ENCODE assay signal across 15 mouse cellular contexts in the genomic region with DNA sequence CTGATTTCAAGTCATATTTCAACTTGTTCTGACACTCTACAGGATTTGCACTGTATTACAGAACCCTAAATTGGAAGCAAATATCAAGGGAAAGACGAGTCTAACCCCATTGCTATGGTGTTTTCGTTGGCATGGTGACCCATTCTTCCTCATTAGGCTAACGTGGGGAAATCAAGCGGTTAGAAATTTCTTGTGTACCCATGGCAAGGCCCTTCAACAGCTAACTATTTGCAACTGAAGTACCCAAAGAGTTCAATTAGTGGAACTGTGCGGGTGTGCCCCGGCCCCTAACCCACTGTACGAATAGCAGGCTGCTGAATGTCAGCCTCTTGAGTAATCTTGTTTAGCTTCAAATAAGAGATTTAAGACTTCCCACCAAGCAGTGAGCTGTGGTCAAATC.
DNase-seq lines count a peak whose midpoint lies in the region; ATAC-seq and TF ChIP-seq lines count a peak whose summit lies in the region.
"Had no signal": no experiment of that assay in that cellular context is flagged by ENCODE, and none has a peak within 500 bp of the region (broad histone marks: within the 10 kb centered on the region; RNA-seq: fewer than 3 reads in every experiment).

No protein-coding gene starts in this region.

- H3K4me3 ChIP-seq in midbrain, embryonic 14.5 days (replicated peaks; ENCODE audit: low read depth, low read length), result no peak overlapping the region
- no peak overlapping the region for H3K4me3 ChIP-seq in intestine, embryonic 16.5 days (ENCODE audit: low read length)
- H3K4me3 ChIP-seq in intestine, postnatal 0 days (ENCODE audit: low read depth, low read length), result no peak overlapping the region
- H3K4me3 ChIP-seq: erythroblast, embryonic 14.5 days had no signal

- DNase-seq in MN1 (ENCODE audit: low spot score) (peak; percentile 42), adipocyte (ENCODE audit: low spot score) (no peak)
- DNase-seq in embryo, embryonic 11.5 days (ENCODE audit: low read depth, low spot score), result peak; percentile 8
- DNase-seq in forelimb bud, embryonic 11.5 days (ENCODE audit: low read depth, low spot score), result peak; percentile 39
- DNase-seq in midbrain, embryonic 14.5 days, result peak; percentile 41
- no peak for DNase-seq in heart, adult 11 months
- DNase-seq: adrenal gland, postnatal 36 days; cerebellum, adult 11-12 months; gastrocnemius, postnatal 25 days; kidney, postnatal 14 days; thymus, postnatal 14 days had no signal

- H3K27me3 ChIP-seq in midbrain, embryonic 14.5 days (ENCODE audit: control insufficient read depth, insufficient read depth, low read length), result no peaks in the 10 kb centered on the region
- H3K27me3 ChIP-seq in intestine, embryonic 16.5 days (replicated peaks; ENCODE audit: control insufficient read depth, insufficient read depth, low read length), result no peaks in the 10 kb centered on the region
- no peaks in the 10 kb centered on the region for H3K27me3 ChIP-seq in intestine, postnatal 0 days (replicated peaks; ENCODE audit: control insufficient read depth, insufficient read depth, low read length)

- H3K4me1 ChIP-seq in midbrain, embryonic 14.5 days (ENCODE audit: control insufficient read depth, insufficient read depth, low read length), result peaks cover 9% of the 10 kb centered on the region; the same call in 1 of the 2 replicates
- no peaks in the 10 kb centered on the region for H3K4me1 ChIP-seq in intestine, embryonic 16.5 days (ENCODE audit: control insufficient read depth, insufficient read depth, low read length)
- H3K4me1 ChIP-seq in intestine, postnatal 0 days (replicated peaks; ENCODE audit: control insufficient read depth, insufficient read depth, low read length), result no peaks in the 10 kb centered on the region

- no peak for TF ChIP-seq CTCF in intestine, postnatal 0 days (IDR thresholded peaks at IDR 0.05; ENCODE audit: low read depth)

- no peaks in the 10 kb centered on the region for H3K9me3 ChIP-seq in midbrain, embryonic 14.5 days (ENCODE audit: control insufficient read depth, low read length)
- H3K9me3 ChIP-seq in intestine, embryonic 16.5 days (ENCODE audit: control insufficient read depth, low read length), result no peaks in the 10 kb centered on the region
- H3K9me3 ChIP-seq in intestine, postnatal 0 days (ENCODE audit: control insufficient read depth), result no peaks in the 10 kb centered on the region

- H3K4me2 ChIP-seq in midbrain, embryonic 14.5 days (ENCODE audit: low read length), result no peak overlapping the region
- H3K4me2 ChIP-seq in intestine, embryonic 16.5 days (ENCODE audit: low read depth, low read length), result no peak overlapping the region
- H3K4me2 ChIP-seq in intestine, postnatal 0 days (replicated peaks; ENCODE audit: low read depth), result no peak overlapping the region

- no peak overlapping the region for H3K9ac ChIP-seq in midbrain, embryonic 14.5 days (replicated peaks; ENCODE audit: low read length)
- H3K9ac ChIP-seq in intestine, embryonic 16.5 days (ENCODE audit: low read depth, low read length), result no peak overlapping the region
- no peak overlapping the region for H3K9ac ChIP-seq in intestine, postnatal 0 days (ENCODE audit: low read depth, low read length)

- ATAC-seq in midbrain, embryonic 14.5 days (ENCODE audit: low FRiP score, low TSS enrichment), result no peak
- no peak for ATAC-seq in intestine, embryonic 16.5 days
- ATAC-seq in intestine, postnatal 0 days, result no peak
- ATAC-seq: CD4-positive, CD25-positive, alpha-beta regulatory T cell, adult 4 months had no signal

- no peaks in the 10 kb centered on the region for H3K36me3 ChIP-seq in midbrain, embryonic 14.5 days (ENCODE audit: control insufficient read depth, insufficient read depth, low read length)
- H3K36me3 ChIP-seq in intestine, embryonic 16.5 days (ENCODE audit: control insufficient read depth, insufficient read depth, low read length), result no peaks in the 10 kb centered on the region
- H3K36me3 ChIP-seq in intestine, postnatal 0 days (ENCODE audit: control insufficient read depth, insufficient read depth), result no peaks in the 10 kb centered on the region

- no peak overlapping the region for H3K27ac ChIP-seq in midbrain, embryonic 14.5 days (replicated peaks; ENCODE audit: low read depth, low read length)
- no peak overlapping the region for H3K27ac ChIP-seq in intestine, embryonic 16.5 days (ENCODE audit: low read length)
- H3K27ac ChIP-seq in intestine, postnatal 0 days (ENCODE audit: low read depth, low read length), result no peak overlapping the region

- 24% methylated on average over 7 of the region's 7 CpGs for WGBS in midbrain, embryonic 14.5 days
- 69% methylated on average over 7 of the region's 7 CpGs for WGBS in intestine, embryonic 16.5 days
- 76% methylated on average over 7 of the region's 7 CpGs for WGBS in intestine, postnatal 0 days

Comparison
In these comparisons a context has a peak if more than half of its experiments do, and no peak if none do; other contexts are left out.
1. DNase-seq: peak in MN1 (single experiment), embryo, embryonic 11.5 days (single experiment), forelimb bud, embryonic 11.5 days (single experiment) and midbrain, embryonic 14.5 days (single experiment); none in heart, adult 11 months (single experiment) and adipocyte (single experiment).